Mouse (Mus musculus) heart, embryonic 10.5 days (tissue): ENCODE measurements at regions not wholly inside any gene's neighbourhood (a gene's known extent, or its start where the extent isn't known, plus 50 kb on each side); places are given as distances from the start of the nearest gene placed in this dataset.

Experiments
- DNase-seq: peaks from one replicate; pipeline ENCODE4 v3.0.0-alpha.2; 2017; ENCODE audit warnings: low spot score
- H3K27ac ChIP-seq: fragments of 300-500 bp; sonication (generic); 2 replicates; pipeline ENCODE4 v1.5.1; 2016; ENCODE audit warnings: mild to moderate bottlenecking
- H3K27me3 ChIP-seq: fragments of 300-500 bp; sonication (generic); 2 replicates; pipeline ENCODE4 v1.6.1; 2016; ENCODE audit warnings: mild to moderate bottlenecking; ENCODE audit not compliant: poor library complexity, insufficient read depth, severe bottlenecking
- H3K36me3 ChIP-seq: fragments of 300-500 bp; sonication (generic); 2 replicates; pipeline ENCODE4 v1.6.1; 2016; ENCODE audit warnings: mild to moderate bottlenecking, moderate library complexity
- H3K4me1 ChIP-seq: fragments of 300-500 bp; sonication (generic); 2 replicates; pipeline ENCODE4 v1.6.1; 2016; ENCODE audit warnings: mild to moderate bottlenecking
- H3K4me3 ChIP-seq: fragments of 300-500 bp; sonication (generic); 2 replicates; pipeline ENCODE4 v1.5.1; 2016; ENCODE audit warnings: mild to moderate bottlenecking, moderate library complexity
- H3K9me3 ChIP-seq: fragments of 300-500 bp; sonication (generic); 2 replicates; pipeline ENCODE4 v1.6.1; 2016; ENCODE audit warnings: mild to moderate bottlenecking, moderate library complexity
- WGBS: fragments of 180-500 bp; shearing (Covaris S2); methylation state at CpG from one replicate; pipeline ENCODE4 v1.1.7; 2016; 5-methylcytosine and 5-hydroxymethylcytosine counted together

DNA sequence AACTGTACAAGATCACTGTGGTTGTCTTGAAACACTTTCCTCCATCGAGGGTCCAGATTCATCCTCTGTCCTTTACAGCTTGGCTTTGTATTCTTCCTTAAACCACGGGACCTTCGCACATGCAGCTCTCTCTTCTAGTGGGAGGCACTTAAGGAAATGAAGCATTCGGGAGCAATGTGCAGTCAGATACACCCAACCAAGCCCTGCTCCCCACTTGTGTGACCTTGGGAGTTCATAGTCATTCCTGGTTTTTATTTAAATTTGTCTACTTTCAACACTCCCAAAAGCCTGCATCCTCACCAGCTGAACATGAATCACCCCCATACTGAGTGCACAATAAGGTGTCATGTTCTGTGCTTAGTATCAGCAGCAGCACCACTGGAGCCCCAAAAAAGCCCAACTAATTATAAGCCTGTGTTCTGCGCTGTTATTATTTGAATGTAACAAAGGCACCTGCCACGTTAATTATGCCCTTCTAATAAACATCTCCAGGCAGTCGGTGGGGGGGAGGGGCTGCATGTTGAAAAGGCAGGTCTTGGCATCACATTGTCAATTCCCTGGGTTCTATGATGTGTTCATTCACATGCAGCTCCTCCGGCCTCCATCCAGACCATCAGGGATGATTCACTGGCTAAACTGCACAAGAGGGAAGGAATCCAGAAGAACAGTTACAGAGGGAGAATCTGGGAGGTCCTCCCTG is 524.6 kb downstream of the 1810013L24Rik start:
- no peak overlapping the region for H3K4me3 ChIP-seq
- WGBS, result 82% methylated on average over 8 of the region's 8 CpGs
- no peak for DNase-seq
- H3K4me1 ChIP-seq, result peaks cover 4% of the 10 kb centered on the region; the same call in 1 of the 2 replicates
- H3K27ac ChIP-seq, result no peak overlapping the region
- H3K27me3 ChIP-seq, result no peaks in the 10 kb centered on the region
- H3K9me3 ChIP-seq, result no peaks in the 10 kb centered on the region
- H3K36me3 ChIP-seq, result no peaks in the 10 kb centered on the region

DNA sequence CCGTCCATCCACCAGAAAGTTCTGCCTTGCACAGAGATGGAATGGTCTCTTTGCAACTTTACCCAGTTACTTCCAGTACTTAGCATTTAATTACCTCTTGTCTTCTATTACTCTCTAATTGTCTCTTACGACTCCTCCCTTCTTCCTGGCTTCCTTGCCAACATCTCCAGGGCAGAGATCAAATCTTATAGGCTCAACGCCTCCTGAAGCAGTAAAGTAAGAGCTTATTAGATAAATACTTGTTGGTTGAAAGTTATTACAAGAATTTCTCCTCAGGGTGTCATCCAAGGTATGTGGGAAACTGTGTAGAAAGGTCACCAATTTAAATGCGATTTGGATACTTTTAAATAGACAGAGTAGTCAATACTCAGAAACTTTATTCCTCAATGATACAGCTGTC is 528.8 kb downstream of the 1810013L24Rik start:
- H3K27ac ChIP-seq, result no peak overlapping the region
- no peaks in the 10 kb centered on the region for H3K36me3 ChIP-seq
- H3K9me3 ChIP-seq, result no peaks in the 10 kb centered on the region
- no peak for DNase-seq
- H3K27me3 ChIP-seq, result no peaks in the 10 kb centered on the region
- H3K4me1 ChIP-seq, result no peaks in the 10 kb centered on the region
- no peak overlapping the region for H3K4me3 ChIP-seq
- 75% methylated on average over 4 of the region's 4 CpGs for WGBS

DNA sequence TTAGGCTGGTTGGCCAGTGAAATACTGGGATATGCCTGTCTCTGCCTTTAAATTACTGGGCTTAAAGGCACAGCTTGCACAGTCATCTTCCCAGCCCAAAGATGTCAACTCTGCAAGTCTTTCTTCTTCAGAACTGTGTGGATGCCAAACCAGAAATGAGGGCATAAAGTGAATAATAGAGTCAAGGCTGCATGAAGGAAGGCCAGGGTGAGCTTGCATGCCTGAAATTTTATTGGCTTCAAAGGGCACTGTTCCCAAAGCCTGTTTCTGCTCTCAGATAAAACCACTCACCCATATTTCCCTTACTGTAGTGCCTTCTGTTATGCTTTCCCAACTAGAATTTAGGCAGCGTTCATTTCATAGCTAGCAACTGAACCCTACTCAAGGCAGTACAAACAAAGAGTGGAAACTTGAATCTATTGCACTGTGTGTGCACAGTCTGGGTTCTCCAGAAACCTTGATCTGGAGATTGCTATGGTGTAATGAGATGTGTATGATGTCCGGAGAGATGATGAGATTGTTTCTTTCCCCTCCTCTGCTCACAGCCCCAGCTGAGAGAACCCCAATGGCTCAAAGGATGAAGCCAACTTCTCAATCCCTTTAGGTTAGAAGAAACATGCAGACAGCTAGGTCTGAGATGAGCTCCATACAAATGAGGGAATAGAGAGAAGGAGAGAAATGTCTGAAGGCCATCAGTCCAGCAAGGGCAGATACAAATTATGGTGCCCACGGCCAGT is 529.7 kb downstream of the 1810013L24Rik start:
- H3K27me3 ChIP-seq, result no peaks in the 10 kb centered on the region
- WGBS, result 80% methylated on average over 3 of the region's 3 CpGs
- no peaks in the 10 kb centered on the region for H3K36me3 ChIP-seq
- no peak for DNase-seq
- no peak overlapping the region for H3K4me3 ChIP-seq
- no peaks in the 10 kb centered on the region for H3K9me3 ChIP-seq
- H3K27ac ChIP-seq, result no peak overlapping the region
- no peaks in the 10 kb centered on the region for H3K4me1 ChIP-seq

DNA sequence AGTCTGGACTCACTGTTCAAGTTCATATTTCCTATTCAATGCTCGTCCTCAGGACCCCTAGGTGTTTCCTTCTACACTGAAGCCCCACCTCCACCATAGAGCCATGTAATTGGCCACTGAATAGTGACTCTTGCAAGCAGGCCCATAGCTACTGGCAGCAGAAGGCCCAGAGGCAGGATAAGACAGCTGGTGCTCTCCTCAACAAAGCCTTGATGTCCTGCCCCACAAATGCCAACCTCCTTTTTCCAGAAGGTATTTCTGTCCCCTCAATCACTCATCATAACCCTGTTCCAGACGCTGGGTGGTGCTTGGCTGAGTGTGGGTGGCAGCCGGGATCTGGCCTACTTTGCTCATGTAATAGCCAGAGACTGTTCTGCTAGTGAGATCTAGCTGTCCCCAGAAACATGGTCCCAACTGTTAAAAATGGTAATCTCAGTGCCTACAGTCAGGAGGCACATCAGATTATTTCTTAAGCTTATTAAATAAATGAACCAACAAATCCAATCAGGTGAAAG is 530.9 kb downstream of the 1810013L24Rik start:
- H3K4me3 ChIP-seq, result no peak overlapping the region

DNA sequence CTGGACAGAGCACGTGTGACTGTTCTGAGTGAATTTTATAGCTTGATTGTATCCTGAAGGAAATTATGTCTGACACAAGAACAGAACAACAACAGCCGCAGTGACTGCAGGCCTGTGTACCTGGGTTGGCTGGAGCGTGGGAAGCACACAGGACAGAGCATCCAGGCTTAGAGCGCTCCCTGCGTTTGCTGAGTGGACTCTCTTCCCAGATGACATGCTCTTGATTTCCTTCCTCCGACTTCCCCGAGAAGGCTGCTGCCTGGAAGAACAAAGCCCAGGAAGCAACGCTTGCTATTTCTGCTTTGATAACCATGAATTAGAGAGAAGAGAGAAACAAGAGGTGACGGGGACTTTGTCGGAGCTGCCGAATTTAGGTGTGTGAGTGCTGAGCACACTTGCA is 532.2 kb downstream of the 1810013L24Rik start:
- no peaks in the 10 kb centered on the region for H3K9me3 ChIP-seq
- no peaks in the 10 kb centered on the region for H3K27me3 ChIP-seq
- no peak overlapping the region for H3K27ac ChIP-seq
- WGBS, result 42% methylated on average over 11 of the region's 11 CpGs
- no peak for DNase-seq
- H3K4me1 ChIP-seq, result no peaks in the 10 kb centered on the region
- H3K4me3 ChIP-seq, result no peak overlapping the region
- H3K36me3 ChIP-seq, result no peaks in the 10 kb centered on the region

More for the DNA sequence above, 530.9 kb downstream of the 1810013L24Rik start:
- Histone ChIP-seq H3K4me1 (no peaks in the 10 kb centered on the region), H3K9me3 (no peaks in the 10 kb centered on the region), H3K27me3 (no peaks in the 10 kb centered on the region), H3K36me3 (no peaks in the 10 kb centered on the region), H3K27ac (no peak overlapping the region)
- no peak for DNase-seq
- 62% methylated on average over 3 of the region's 3 CpGs for WGBS

DNA sequence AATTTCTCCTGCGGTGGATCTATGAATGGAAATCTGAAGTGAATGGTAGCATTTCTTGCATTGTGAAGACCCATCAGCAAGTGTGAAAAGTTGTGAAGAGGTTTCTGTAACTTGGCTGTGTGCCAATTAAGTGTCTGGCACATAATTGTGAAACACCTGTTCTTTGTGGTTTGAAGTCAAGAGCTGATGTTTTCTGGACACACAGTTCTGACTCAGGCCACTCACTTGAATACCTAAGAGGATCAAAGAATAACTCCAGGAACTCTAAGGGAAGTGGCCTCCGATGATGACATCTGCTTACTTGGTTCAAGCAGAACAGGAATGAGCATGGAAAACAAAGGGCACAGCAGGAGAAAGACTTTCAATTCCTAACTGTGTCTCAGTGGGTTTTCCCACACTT is 534.2 kb downstream of the 1810013L24Rik start:
- H3K27me3 ChIP-seq, result no peaks in the 10 kb centered on the region
- no peaks in the 10 kb centered on the region for H3K4me1 ChIP-seq
- no peak overlapping the region for H3K27ac ChIP-seq
- WGBS, result 56% methylated on average over 2 of the region's 2 CpGs
- no peak overlapping the region for H3K4me3 ChIP-seq
- no peaks in the 10 kb centered on the region for H3K9me3 ChIP-seq
- no peak for DNase-seq
- no peaks in the 10 kb centered on the region for H3K36me3 ChIP-seq

DNA sequence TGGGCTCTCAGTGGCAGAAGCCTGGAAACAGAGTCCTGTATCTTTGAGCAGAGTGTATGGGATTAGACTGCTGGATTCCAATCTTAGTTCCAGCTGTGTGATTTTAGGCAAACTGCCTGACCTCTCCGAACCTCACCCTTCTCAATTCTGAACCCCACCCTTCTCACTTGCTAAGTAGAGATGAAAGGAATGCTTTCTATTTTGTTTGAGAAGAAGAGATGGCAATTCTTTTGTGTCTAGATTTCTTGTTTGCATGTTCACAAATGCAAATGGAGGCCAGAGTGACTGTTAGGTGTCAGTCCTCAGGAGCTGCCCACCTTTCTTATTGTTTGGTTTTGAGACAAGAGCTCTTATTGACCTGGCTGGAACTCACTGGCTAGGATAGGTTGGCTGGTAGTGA is 561.1 kb downstream of the 1810013L24Rik start:
- H3K36me3 ChIP-seq, result no peaks in the 10 kb centered on the region
- H3K27ac ChIP-seq, result no peak overlapping the region
- no peaks in the 10 kb centered on the region for H3K27me3 ChIP-seq
- H3K4me1 ChIP-seq, result no peaks in the 10 kb centered on the region
- DNase-seq, result no peak
- WGBS, result 58% methylated on average over 1 of the region's 1 CpGs
- no peaks in the 10 kb centered on the region for H3K9me3 ChIP-seq
- no peak overlapping the region for H3K4me3 ChIP-seq

DNA sequence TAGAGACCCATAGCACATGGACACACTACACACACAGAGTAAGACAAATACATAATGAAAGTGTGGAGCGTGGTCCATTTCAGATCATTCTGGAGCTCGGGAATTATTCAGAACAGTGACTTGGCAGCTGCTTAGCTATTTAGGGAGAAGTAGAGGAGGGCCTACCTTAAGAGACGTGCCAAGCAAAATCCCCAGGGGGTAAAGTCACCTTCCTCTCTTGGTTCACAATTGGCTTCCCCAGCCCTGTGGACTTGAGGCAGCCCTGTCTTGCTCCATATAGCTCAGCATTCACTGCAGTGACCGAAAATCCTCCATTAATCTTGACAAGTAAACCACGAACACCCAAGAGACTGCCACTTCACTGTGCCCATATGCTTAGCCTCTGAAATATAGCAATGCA is 574.8 kb downstream of the 1810013L24Rik start:
- no peaks in the 10 kb centered on the region for H3K36me3 ChIP-seq
- no peak overlapping the region for H3K27ac ChIP-seq
- H3K4me1 ChIP-seq, result no peaks in the 10 kb centered on the region
- H3K27me3 ChIP-seq, result no peaks in the 10 kb centered on the region
- no peaks in the 10 kb centered on the region for H3K9me3 ChIP-seq
- 83% methylated on average over 5 of the region's 5 CpGs for WGBS
- no peak for DNase-seq
- H3K4me3 ChIP-seq, result no peak overlapping the region

DNA sequence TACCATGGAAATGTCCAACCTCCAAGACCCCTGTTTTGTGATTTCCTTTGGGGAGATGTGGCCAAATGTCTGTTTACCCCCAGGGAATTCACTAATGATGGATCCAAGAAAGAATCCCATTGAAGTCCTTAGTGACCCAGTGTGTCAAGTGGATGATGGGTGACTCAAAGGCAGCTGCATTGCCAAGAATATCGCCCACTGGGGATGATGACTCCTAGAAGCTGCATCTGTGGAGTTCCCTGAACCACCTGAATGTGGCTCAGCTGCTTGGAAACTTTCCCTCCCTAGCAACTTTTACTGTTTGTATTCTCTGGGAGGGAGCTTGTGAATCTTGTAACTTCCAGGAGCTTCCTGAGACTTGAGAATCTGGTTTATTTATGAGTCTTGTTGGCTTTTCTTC is 578.3 kb downstream of the 1810013L24Rik start:
- Histone ChIP-seq H3K27ac (no peak overlapping the region), H3K9me3 (no peaks in the 10 kb centered on the region), H3K27me3 (no peaks in the 10 kb centered on the region), H3K4me3 (no peak overlapping the region), H3K4me1 (no peaks in the 10 kb centered on the region), H3K36me3 (no peaks in the 10 kb centered on the region)
- no peak for DNase-seq
- WGBS, result 73% methylated on average over 1 of the region's 1 CpGs

DNA sequence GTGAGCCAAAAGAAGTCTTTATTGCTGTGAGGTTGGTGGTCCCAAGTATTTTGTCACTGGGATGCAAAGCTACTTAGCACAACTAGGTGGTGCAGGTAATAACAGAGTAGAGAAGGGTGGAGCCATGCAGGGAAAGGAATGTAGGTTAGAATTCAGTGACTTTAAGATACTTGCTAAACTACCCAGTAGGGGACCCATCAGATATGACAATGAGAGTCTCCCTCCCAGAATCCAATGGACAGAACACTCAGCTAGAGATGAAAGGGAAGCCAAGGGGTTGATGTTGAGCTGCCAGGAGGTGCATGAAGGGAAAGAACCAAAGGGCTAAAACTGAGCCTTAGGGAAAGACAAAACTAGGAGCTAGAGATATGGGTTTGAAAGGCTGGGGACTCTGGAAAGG is 564.9 kb downstream of the Grin2a start:
- H3K27me3 ChIP-seq, result no peaks in the 10 kb centered on the region
- H3K27ac ChIP-seq, result no peak overlapping the region
- no peak overlapping the region for H3K4me3 ChIP-seq
- no peaks in the 10 kb centered on the region for H3K9me3 ChIP-seq
- no peaks in the 10 kb centered on the region for H3K36me3 ChIP-seq
- DNase-seq, result no peak
- no peaks in the 10 kb centered on the region for H3K4me1 ChIP-seq

DNA sequence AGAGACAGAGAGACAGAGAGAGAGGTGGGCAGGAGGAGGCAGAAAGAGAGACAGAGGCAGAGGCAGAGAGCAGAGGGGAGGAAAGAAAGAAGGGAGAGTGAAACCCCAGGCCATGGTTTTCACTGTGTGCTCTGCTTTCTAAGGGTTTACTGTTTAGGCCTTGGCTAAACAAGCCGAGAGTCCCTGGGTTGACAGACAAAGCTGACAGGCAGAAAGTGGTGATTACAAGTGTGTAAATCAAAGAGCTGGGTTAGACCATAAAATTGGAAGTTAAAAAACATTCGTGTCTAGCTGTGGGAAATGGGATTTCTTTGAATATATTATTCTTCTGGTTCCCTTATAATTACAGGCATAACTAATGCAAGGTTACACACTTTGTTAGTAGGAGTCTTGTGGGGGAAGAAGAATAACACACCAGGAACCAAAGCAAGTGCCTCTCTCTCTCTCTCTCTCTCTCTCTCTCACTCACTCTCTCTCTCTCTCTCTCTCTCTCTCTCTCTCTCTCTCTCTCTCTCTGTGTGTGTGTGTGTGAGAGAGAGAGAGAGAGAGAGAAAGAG is 556.0 kb downstream of the Grin2a start:
- Histone ChIP-seq H3K4me3 (no peak overlapping the region), H3K27me3 (no peaks in the 10 kb centered on the region), H3K9me3 (no peaks in the 10 kb centered on the region), H3K36me3 (no peaks in the 10 kb centered on the region), H3K27ac (no peak overlapping the region), H3K4me1 (no peaks in the 10 kb centered on the region)
- no peak for DNase-seq
- 62% methylated on average over 2 of the region's 2 CpGs for WGBS

DNA sequence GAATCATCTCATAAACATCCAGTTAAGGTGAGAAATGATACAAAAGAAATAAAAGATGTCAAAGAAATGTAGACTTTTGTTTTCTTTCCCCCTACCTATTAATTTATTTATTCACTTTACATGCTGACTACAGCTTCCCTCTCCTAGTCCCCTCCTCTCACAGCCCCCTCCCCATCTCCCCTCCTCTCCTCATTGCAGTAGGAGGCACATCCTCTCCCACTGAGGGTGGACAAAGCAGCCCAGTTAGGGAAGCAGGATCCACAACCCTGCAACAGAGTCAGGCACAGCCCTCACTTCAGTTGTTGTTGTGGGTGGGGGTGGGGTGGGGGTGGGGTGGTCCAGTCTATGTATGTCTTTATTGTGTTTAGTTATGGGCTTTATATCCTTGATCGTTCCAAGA is 555.5 kb downstream of the Grin2a start:
- H3K27ac ChIP-seq, result no peak overlapping the region
- no peak for DNase-seq
- no peaks in the 10 kb centered on the region for H3K27me3 ChIP-seq
- H3K4me1 ChIP-seq, result no peaks in the 10 kb centered on the region
- H3K36me3 ChIP-seq, result no peaks in the 10 kb centered on the region
- WGBS, result 63% methylated on average over 1 of the region's 1 CpGs
- no peak overlapping the region for H3K4me3 ChIP-seq
- no peaks in the 10 kb centered on the region for H3K9me3 ChIP-seq

DNA sequence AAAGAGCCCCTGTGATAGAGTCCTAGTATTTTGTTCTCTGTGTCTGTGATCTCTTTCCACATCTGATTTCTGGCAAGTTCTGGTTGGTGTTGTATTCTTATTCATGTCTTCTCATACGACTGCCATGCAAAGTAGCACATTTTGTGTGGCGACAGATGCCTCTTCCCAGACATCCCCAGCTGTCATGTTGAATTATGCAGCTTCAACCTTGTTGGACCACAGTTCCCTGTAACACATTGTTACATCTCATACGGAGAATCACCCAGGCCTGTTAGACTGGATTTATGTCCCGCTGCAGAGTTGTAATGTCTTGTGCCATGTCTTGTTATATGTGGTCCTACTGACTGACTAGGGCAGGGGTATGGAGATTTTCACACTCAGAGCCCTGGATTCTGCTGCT is 543.3 kb downstream of the Grin2a start:
- H3K27ac ChIP-seq, result no peak overlapping the region
- no peaks in the 10 kb centered on the region for H3K27me3 ChIP-seq
- 74% methylated on average over 4 of the region's 4 CpGs for WGBS
- no peaks in the 10 kb centered on the region for H3K4me1 ChIP-seq
- no peaks in the 10 kb centered on the region for H3K9me3 ChIP-seq
- no peak overlapping the region for H3K4me3 ChIP-seq
- H3K36me3 ChIP-seq, result no peaks in the 10 kb centered on the region
- DNase-seq, result no peak
